Mouse (Mus musculus) hindbrain, embryonic 13.5 days (tissue): ENCODE results near the gene Chp1. TPM values are rescaled to one million over a fixed set of nuclear protein-coding genes. Genes with fewer than 3 reads are reported as not detected.
"Not testable (repeated sequence)": the region's sequence is repeated elsewhere in the genome, so short reads cannot be mapped to it uniquely, and the experiment has no call there.

Experiments
- ATAC-seq: fragments of 200-750 bp; cut with Nextera tagmentation; 2 replicates; pipeline ENCODE4 v1.8.0; 2017; ENCODE audit warnings: moderate TSS enrichment; ENCODE audit not compliant: low FRiP score
- H3K27ac ChIP-seq: fragments of 300-500 bp; sonication (generic); 2 replicates; pipeline ENCODE4 v1.5.1; 2015; ENCODE audit warnings: inconsistent platforms, mild to moderate bottlenecking, moderate library complexity
- H3K27me3 ChIP-seq: fragments of 300-500 bp; sonication (generic); 2 replicates; pipeline ENCODE4 v1.6.1; 2015; ENCODE audit warnings: mild to moderate bottlenecking, inconsistent platforms
- H3K36me3 ChIP-seq: fragments of 300-500 bp; sonication (generic); 2 replicates; pipeline ENCODE4 v1.6.1; 2015; ENCODE audit warnings: mild to moderate bottlenecking, inconsistent platforms
- H3K4me1 ChIP-seq: fragments of 300-500 bp; sonication (generic); replicated peaks from 2 replicates; pipeline ENCODE4 v1.6.1; 2015; ENCODE audit warnings: inconsistent platforms
- H3K4me2 ChIP-seq: fragments of 300-500 bp; sonication (generic); 2 replicates; pipeline ENCODE4 v1.6.1; 2015; ENCODE audit warnings: inconsistent platforms, mild to moderate bottlenecking, moderate library complexity
- H3K4me3 ChIP-seq: fragments of 300-500 bp; sonication (generic); 2 replicates; pipeline ENCODE4 v1.5.1; 2015; ENCODE audit warnings: mild to moderate bottlenecking, inconsistent platforms
- H3K9ac ChIP-seq: fragments of 300-500 bp; sonication (generic); 2 replicates; pipeline ENCODE4 v1.6.1; 2015; ENCODE audit warnings: mild to moderate bottlenecking, inconsistent platforms
- H3K9me3 ChIP-seq: fragments of 300-500 bp; sonication (generic); 2 replicates; pipeline ENCODE4 v1.6.1; 2016; ENCODE audit warnings: inconsistent platforms
- WGBS: fragments of 180-500 bp; shearing (Covaris S2); methylation state at CpG from one replicate; pipeline ENCODE4 v1.1.7; 2015; 5-methylcytosine and 5-hydroxymethylcytosine counted together
- polyA plus RNA-seq: library from polyadenylated mRNA; unstranded; fragments of >200 nt; fragmentation: Nextera tagmentation; extraction: Ambion mirVana; gene quantifications from 2 replicates; pipeline ENCODE4 v1.2.1, GENCODE M21; 2015

Chp1 gene
- 63.0 and 64.3 TPM in 2 replicates for polyA plus RNA-seq

DNA sequence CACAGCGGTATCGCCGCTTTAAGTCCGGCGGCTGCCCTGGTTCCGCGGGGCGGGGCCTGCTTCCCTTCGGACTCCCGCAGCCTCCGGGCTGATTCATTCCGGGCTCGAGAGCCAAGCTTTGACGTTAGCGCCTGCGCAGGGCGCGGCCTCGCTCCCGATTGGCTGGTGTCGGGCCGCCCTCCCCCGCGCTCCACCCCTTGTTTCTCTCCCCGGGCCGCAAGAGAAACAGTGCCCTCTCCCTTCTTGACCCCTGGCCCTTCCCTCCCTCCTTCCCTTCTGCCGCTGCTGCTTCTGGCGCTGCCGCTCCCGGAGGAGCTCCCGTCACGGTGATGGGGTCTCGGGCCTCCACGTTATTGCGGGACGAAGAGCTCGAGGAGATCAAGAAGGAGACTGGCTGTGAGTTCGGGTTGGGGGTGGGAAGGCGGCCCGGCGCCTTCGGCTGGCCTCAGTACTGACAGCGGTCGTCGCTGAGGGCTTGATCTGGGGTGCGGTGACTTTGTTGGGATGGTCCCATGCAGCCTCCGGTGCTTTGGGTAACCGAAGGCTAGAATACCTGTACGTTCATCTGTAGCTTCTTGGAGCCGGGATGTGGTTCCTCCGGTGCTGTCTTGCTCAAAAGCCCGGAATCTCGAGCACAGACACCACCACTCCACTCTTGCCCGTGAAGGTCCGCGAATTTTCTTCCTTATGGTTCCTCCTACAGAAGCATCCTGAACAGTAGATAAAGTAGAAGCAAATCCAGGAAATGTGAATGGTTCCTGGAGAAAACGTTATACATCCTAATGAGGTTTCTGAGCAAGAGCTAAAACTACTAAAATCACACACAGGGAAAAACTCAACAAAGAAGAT is at the start of gene Chp1, which contains the start of gene Exd1:
Gene Chp1 (plus strand): TSS at position 176 of the 849 bp plus-strand sequence.
Gene Exd1 (minus strand): TSS at position 106 of the 849 bp plus-strand sequence.
- Histone ChIP-seq H3K27me3 (no peaks in the 10 kb centered on the region), H3K4me1 (peaks cover 20% of the 10 kb centered on the region), H3K4me2 (peak within 1 kb of the TSS; percentile 66), H3K9me3 (no peaks in the 10 kb centered on the region), H3K4me3 (peak within 1 kb of the TSS; percentile 83), H3K9ac (peak within 1 kb of the TSS; percentile 83), H3K27ac (peak within 1 kb of the TSS; percentile 88), H3K36me3 (no peaks in the 10 kb centered on the region)
- ATAC-seq = peak; percentile 98
- WGBS = under 1% methylated on average over 57 of the region's 57 CpGs

DNA sequence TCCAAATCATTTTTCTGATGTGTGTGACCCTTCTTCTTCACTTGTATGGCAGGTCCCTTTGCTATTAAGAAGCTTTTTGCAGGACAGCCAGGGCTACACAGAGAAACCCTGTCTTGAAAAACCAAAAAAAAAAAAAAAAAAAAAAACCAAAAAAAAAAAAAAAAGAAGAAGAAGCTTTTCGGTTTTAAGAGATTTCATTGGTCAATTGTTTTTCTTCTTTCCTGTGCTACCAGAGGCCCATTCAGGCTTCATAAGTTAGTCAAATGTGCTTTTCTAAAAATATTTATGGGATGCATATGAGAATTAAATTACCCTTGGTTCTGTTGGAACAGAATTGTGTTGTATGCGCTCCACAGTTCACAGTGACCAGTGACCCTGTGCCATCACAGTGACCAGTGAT is 48.6 kb upstream of the Chp1 start:
- Histone ChIP-seq H3K4me3 (no peak overlapping the region), H3K27me3 (no peaks in the 10 kb centered on the region), H3K27ac (no peak overlapping the region), H3K36me3 (no peaks in the 10 kb centered on the region), H3K9ac (no peak overlapping the region), H3K4me2 (no peak overlapping the region), H3K9me3 (no peaks in the 10 kb centered on the region), H3K4me1 (no peaks in the 10 kb centered on the region)
- 88% methylated on average over 2 of the region's 2 CpGs for whole genome bisulfite sequencing
- no peak for ATAC-seq

DNA sequence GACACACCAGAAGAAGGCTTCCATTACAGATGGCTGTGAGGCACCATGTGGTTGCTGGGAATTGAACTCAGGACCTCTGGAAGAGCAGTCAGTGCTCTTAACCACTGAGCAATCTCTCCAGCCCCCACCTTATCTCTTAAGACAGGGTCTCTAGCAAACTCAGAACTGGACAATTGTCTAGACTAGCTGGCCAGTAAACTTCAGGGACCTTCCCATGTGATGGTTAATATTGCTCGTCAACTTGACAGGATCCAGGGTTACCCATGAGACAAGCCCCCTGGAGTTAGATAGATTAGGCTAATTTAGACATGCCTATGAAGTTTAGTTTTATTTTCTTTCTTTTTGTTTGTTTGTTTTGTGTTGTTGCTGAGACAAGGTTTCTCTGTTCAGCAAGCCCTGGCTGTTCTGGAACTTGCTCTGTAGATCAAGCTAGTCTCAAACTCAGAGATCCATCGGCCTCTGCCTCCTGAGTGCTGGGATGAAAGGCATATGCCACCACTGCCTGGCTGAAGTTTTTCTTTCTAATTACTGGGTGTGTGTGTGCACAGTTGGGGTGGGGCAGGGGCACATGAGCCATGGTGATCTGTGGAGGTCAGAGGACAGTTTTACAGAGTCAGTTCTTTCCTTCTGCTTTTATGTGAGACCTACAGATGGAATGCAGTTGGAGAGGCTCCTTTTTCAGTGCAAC is 46.4 kb upstream of the Chp1 start:
- ATAC-seq = no peak
- no peak overlapping the region for H3K4me2 ChIP-seq
- H3K36me3 ChIP-seq = no peaks in the 10 kb centered on the region
- H3K4me1 ChIP-seq = no peaks in the 10 kb centered on the region
- H3K27ac ChIP-seq = no peak overlapping the region
- no peaks in the 10 kb centered on the region for H3K9me3 ChIP-seq
- no peak overlapping the region for H3K9ac ChIP-seq
- H3K27me3 ChIP-seq = no peaks in the 10 kb centered on the region
- no peak overlapping the region for H3K4me3 ChIP-seq
- WGBS = 88% methylated on average over 2 of the region's 2 CpGs

DNA sequence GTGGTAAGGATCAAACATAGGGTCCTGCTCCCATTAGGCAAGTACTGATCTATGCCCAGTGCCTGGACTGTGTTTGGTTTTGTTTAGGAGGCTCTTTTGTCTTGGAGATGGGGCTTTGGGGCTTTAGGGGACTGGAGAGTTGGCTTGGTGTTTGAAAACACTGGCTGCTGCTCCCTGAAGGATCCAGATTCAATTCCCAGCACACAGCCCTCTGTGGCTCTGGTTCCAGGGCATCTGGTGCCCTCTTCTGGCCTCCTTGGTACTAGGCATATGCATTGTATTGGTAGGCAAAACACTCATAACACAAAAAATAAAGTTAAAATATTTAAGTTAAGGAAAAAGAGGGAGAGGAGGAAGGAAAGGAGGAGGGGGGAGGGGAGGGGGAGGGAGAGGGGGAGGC is 40.4 kb upstream of the Chp1 start:
- Histone ChIP-seq H3K9ac (no peak overlapping the region), H3K36me3 (no peaks in the 10 kb centered on the region), H3K27ac (no peak overlapping the region), H3K27me3 (no peaks in the 10 kb centered on the region), H3K4me1 (no peaks in the 10 kb centered on the region), H3K9me3 (no peaks in the 10 kb centered on the region), H3K4me3 (no peak overlapping the region), H3K4me2 (no peak overlapping the region)
- ATAC-seq = no peak

GRCm38 (mm10) chr2:119508518-119508917 is 39.0 kb upstream of the Chp1 start:
- H3K9me3 ChIP-seq, H3K9ac ChIP-seq, ATAC-seq, H3K27me3 ChIP-seq, H3K27ac ChIP-seq, H3K36me3 ChIP-seq, H3K4me2 ChIP-seq, H3K4me3 ChIP-seq, H3K4me1 ChIP-seq: not testable (repeated sequence)
- 73% methylated on average over 7 of the region's 7 CpGs for WGBS

DNA sequence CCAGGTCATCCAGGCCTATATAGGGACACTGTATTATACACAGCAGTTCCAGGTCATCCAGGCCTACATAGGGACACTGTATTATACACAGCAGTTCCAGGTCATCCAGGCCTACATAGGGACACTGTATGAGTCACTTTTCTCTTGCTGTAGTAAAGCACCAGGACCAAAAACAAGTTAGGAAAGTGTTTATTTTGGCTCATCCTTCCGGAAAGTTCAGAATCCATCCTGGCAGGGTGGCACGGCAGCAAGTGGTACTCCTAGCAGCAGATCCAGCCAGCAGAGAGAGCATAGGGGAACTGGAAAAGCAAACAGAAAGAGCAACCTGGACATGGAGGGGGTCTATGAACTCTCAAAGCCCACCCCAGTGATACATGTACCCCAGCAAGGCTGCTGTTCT is 36.6 kb upstream of the Chp1 start:
- no peaks in the 10 kb centered on the region for H3K36me3 ChIP-seq
- no peak overlapping the region for H3K27ac ChIP-seq
- no peaks in the 10 kb centered on the region for H3K9me3 ChIP-seq
- WGBS = 89% methylated on average over 2 of the region's 2 CpGs
- H3K4me1 ChIP-seq = no peaks in the 10 kb centered on the region
- no peak overlapping the region for H3K4me3 ChIP-seq
- ATAC-seq = no peak
- H3K9ac ChIP-seq = no peak overlapping the region
- H3K4me2 ChIP-seq = no peak overlapping the region
- no peaks in the 10 kb centered on the region for H3K27me3 ChIP-seq

DNA sequence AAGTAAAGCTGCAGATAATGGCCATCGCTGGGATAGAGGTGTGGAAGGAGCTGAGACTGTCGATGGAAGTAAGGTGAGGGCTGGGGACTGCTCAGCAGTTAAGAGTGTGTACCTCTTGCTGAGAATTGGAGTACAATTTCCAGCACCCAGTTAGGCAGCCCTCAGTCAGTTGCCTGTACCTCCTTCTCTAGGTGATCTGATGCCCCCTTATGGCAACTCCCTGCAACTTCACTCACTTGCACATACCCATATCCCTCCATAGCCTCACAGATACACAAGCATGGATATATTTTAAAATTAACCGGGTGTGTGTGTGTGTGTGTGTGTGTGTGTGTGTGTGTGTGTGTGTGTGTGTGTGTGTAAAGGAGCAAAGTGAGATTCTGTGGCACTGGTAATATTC is 35.2 kb upstream of the Chp1 start:
- no peak overlapping the region for H3K27ac ChIP-seq
- no peak overlapping the region for H3K4me3 ChIP-seq
- no peaks in the 10 kb centered on the region for H3K9me3 ChIP-seq
- H3K4me1 ChIP-seq = no peaks in the 10 kb centered on the region
- no peak overlapping the region for H3K4me2 ChIP-seq
- ATAC-seq = no peak
- no peaks in the 10 kb centered on the region for H3K36me3 ChIP-seq
- H3K27me3 ChIP-seq = no peaks in the 10 kb centered on the region
- no peak overlapping the region for H3K9ac ChIP-seq
- WGBS = 83% methylated on average over 3 of the region's 3 CpGs

GRCm38 (mm10) chr2:119514026-119514522 is 33.4 kb upstream of the Chp1 start:
- H3K36me3 ChIP-seq = no peaks in the 10 kb centered on the region
- H3K4me1 ChIP-seq = no peaks in the 10 kb centered on the region
- no peaks in the 10 kb centered on the region for H3K27me3 ChIP-seq
- H3K4me3 ChIP-seq = no peak overlapping the region
- no peaks in the 10 kb centered on the region for H3K9me3 ChIP-seq
- no peak overlapping the region for H3K27ac ChIP-seq
- H3K4me2 ChIP-seq = no peak overlapping the region
- no peak overlapping the region for H3K9ac ChIP-seq
- ATAC-seq = no peak
- 86% methylated on average over 3 of the region's 3 CpGs for whole genome bisulfite sequencing

GRCm38 (mm10) chr2:119516811-119517210 is 30.7 kb upstream of the Chp1 start:
- ATAC-seq = no peak
- 64% methylated on average over 5 of the region's 5 CpGs for WGBS

GRCm38 (mm10) chr2:119520550-119520949 is 26.9 kb upstream of the Chp1 start:
- H3K36me3 ChIP-seq = no peaks in the 10 kb centered on the region
- H3K4me3 ChIP-seq = no peak overlapping the region
- no peak for ATAC-seq
- H3K9me3 ChIP-seq = no peaks in the 10 kb centered on the region
- H3K9ac ChIP-seq = no peak overlapping the region
- no peak overlapping the region for H3K27ac ChIP-seq
- WGBS = 72% methylated on average over 7 of the region's 7 CpGs
- H3K4me1 ChIP-seq = no peaks in the 10 kb centered on the region
- H3K27me3 ChIP-seq = no peaks in the 10 kb centered on the region
- no peak overlapping the region for H3K4me2 ChIP-seq

More at GRCm38 (mm10) chr2:119516811-119517210, 30.7 kb upstream of the Chp1 start:
- H3K4me2 ChIP-seq = no peak overlapping the region
- no peak overlapping the region for H3K4me3 ChIP-seq
- H3K36me3 ChIP-seq = no peaks in the 10 kb centered on the region
- H3K9me3 ChIP-seq = no peaks in the 10 kb centered on the region
- no peaks in the 10 kb centered on the region for H3K27me3 ChIP-seq
- no peak overlapping the region for H3K27ac ChIP-seq
- H3K9ac ChIP-seq = no peak overlapping the region
- H3K4me1 ChIP-seq = no peaks in the 10 kb centered on the region

GRCm38 (mm10) chr2:119523836-119524235 is 23.7 kb upstream of the Chp1 start:
- H3K9ac ChIP-seq = no peak overlapping the region

DNA sequence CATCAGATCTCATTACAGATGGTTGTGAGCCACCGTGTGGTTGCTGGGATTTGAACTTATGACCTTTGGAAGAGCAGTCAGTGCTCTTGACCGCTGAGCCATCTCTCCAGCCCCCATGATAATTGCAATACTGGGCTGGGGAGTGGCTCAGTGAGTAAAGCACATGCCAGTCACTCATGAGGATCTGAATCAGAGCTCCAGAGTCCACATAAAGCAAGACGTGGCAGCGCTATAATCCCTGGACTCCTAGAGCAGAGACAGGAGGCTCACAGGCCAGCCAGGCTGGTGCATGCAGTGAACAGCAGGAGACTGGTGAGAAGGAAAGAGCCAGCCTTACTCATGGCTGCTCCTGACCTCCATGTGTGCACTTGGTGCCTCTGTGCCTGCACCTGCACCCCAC is 22.1 kb upstream of the Chp1 start:
- H3K4me3 ChIP-seq = no peak overlapping the region
- no peaks in the 10 kb centered on the region for H3K27me3 ChIP-seq
- no peak overlapping the region for H3K4me2 ChIP-seq
- no peaks in the 10 kb centered on the region for H3K9me3 ChIP-seq
- H3K4me1 ChIP-seq = no peaks in the 10 kb centered on the region
- WGBS = 49% methylated on average over 4 of the region's 4 CpGs
- H3K9ac ChIP-seq = no peak overlapping the region
- no peaks in the 10 kb centered on the region for H3K36me3 ChIP-seq
- ATAC-seq = no peak
- no peak overlapping the region for H3K27ac ChIP-seq

More at GRCm38 (mm10) chr2:119523836-119524235, 23.7 kb upstream of the Chp1 start:
- H3K27me3 ChIP-seq = no peaks in the 10 kb centered on the region
- H3K9me3 ChIP-seq = no peaks in the 10 kb centered on the region
- H3K4me1 ChIP-seq = no peaks in the 10 kb centered on the region
- H3K36me3 ChIP-seq = no peaks in the 10 kb centered on the region
- no peak overlapping the region for H3K27ac ChIP-seq
- 86% methylated on average over 4 of the region's 4 CpGs for WGBS
- no peak overlapping the region for H3K4me3 ChIP-seq
- no peak overlapping the region for H3K4me2 ChIP-seq
- ATAC-seq = no peak
